Mouse (Mus musculus): ENCODE results near the gene Dzip1. TPM values are rescaled to one million over a fixed set of nuclear protein-coding genes. Genes with fewer than 3 reads are reported as not detected.

The Dzip1 gene
- polyA plus RNA-seq, 1 experiment: 4.7 TPM

GRCm38 (mm10) chr14:118907592-118907991 lies 17.7 kb downstream of the Dzip1 start:
- Histone ChIP-seq H3K4me3 (ENCODE audit: insufficient read depth, poor library complexity, severe bottlenecking) (no peak overlapping the region), H3K36me3 (ENCODE audit: control insufficient read depth, insufficient read depth) (peaks cover 16% of the 10 kb centered on the region), H3K79me2 (ENCODE audit: control insufficient read depth, insufficient read depth) (no peaks in the 10 kb centered on the region), H3K79me3 (ENCODE audit: low read depth) (no peaks in the 10 kb centered on the region), H3K27me3 (ENCODE audit: control insufficient read depth, insufficient read depth, insufficient read length) (no peaks in the 10 kb centered on the region), H3ac (ENCODE audit: control insufficient read depth, insufficient read length, low read depth) (no peak overlapping the region)
- no peak for TF ChIP-seq CEBPB (IDR thresholded peaks at IDR 0.05; ENCODE audit: low read depth)
- TF ChIP-seq FOSL1 (IDR thresholded peaks at IDR 0.05; ENCODE audit: insufficient read depth, low read length, poor library complexity, severe bottlenecking): no peak
- TF ChIP-seq CTCF (IDR thresholded peaks at IDR 0.05; ENCODE audit: control insufficient read depth, insufficient read depth, insufficient read length): no peak

DNA sequence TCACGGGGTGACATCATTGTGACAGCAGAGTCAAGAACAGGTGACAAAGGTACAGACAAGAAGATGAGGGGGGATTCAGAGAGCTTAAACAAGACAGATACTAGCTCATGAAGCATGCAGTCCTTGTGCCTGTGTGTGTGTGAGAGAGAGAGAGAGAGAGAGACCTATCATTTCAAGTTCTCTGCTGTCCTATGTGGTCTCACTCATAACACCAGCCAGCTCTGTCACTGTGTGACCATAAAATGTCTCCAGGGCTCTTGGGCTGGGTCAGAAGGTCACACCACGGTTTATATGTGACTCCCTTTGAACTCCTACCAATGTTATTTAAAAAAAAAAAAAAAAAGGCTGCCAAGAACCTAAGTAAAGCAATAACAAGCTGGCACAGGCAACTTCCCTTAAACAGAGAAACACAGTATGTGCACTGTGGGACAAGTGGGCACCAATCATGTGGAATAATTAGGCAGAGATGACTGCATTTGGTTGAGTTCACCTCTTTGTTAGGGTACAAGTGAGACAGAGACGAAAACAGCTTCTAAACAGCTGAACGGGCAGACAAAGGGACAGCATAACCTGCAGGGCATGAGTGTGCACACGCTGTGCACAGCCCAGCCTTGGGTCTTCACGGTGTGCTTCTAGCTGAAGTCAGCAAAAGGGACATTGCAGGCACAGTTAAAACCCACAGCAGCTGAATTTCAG lies 21.2 kb downstream of the Dzip1 start:
- TF ChIP-seq CTCF (IDR thresholded peaks at IDR 0.05; ENCODE audit: control insufficient read depth, insufficient read depth, insufficient read length): no peak
- no peak for TF ChIP-seq MYOG (IDR thresholded peaks at IDR 0.05; ENCODE audit: control insufficient read depth, extremely low read depth, insufficient read length)
- Histone ChIP-seq H3K79me3 (ENCODE audit: low read depth) (no peaks in the 10 kb centered on the region), H3K36me3 (ENCODE audit: control insufficient read depth, insufficient read depth) (peaks cover 15% of the 10 kb centered on the region), H3ac (ENCODE audit: control insufficient read depth, insufficient read length, low read depth) (no peak overlapping the region), H3K79me2 (ENCODE audit: control insufficient read depth, insufficient read depth) (no peaks in the 10 kb centered on the region), H3K4me3 (ENCODE audit: insufficient read depth, poor library complexity, severe bottlenecking) (no peak overlapping the region), H3K27me3 (ENCODE audit: control insufficient read depth, insufficient read depth, insufficient read length) (no peaks in the 10 kb centered on the region)

- H3K4me3 ChIP-seq (ENCODE audit: insufficient read depth, poor library complexity, severe bottlenecking): no peak overlapping the region
- no peaks in the 10 kb centered on the region for H3K79me2 ChIP-seq (ENCODE audit: control insufficient read depth, insufficient read depth)
- H3K79me3 ChIP-seq (ENCODE audit: low read depth): no peaks in the 10 kb centered on the region
- no peak overlapping the region for H3ac ChIP-seq (ENCODE audit: control insufficient read depth, insufficient read length, low read depth)
- H3K27me3 ChIP-seq (ENCODE audit: control insufficient read depth, insufficient read depth, insufficient read length): no peaks in the 10 kb centered on the region
- TF ChIP-seq CEBPB (IDR thresholded peaks at IDR 0.05; ENCODE audit: low read depth): no peak
- no peak for TF ChIP-seq FOSL1 (IDR thresholded peaks at IDR 0.05; ENCODE audit: insufficient read depth, low read length, poor library complexity, severe bottlenecking)
- no peak for TF ChIP-seq MAX (IDR thresholded peaks at IDR 0.05)
- TF ChIP-seq CTCF (IDR thresholded peaks at IDR 0.05; ENCODE audit: control insufficient read depth, insufficient read depth, insufficient read length): no peak
- no peak for TF ChIP-seq USF1 (IDR thresholded peaks at IDR 0.05; ENCODE audit: low read depth)
- TF ChIP-seq MYOG (IDR thresholded peaks at IDR 0.05; ENCODE audit: control insufficient read depth, extremely low read depth, insufficient read length): no peak
- TF ChIP-seq MYOD1 (IDR thresholded peaks at IDR 0.05; ENCODE audit: control insufficient read depth, insufficient read length, low read depth): no peak
- peaks cover 15% of the 10 kb centered on the region for H3K36me3 ChIP-seq (ENCODE audit: control insufficient read depth, insufficient read depth)
Observed at GRCm38 (mm10) chr14:118903397-118903796, 21.9 kb downstream of the Dzip1 start.

DNA sequence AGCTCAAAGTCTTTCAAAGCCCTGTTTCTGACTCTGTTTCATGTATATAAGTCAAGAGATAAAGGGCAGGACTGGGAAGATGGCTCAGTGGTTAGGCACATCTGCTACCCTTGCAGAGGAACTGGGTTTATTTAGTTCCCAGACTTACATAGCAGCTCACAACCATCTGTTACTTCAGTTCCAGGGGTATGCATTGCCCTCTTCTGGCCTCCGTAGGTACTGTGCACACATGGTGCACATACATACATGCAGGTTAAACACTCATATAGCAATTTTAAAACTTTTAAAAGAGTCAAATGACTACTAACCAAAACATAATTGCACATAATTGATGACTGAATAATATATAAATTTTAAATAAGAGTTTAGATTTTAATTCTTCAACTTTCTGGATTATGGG lies 24.3 kb downstream of the Dzip1 start:
- Histone ChIP-seq H3ac (ENCODE audit: control insufficient read depth, insufficient read length, low read depth) (no peak overlapping the region), H3K27me3 (ENCODE audit: control insufficient read depth, insufficient read depth, insufficient read length) (no peaks in the 10 kb centered on the region), H3K4me3 (ENCODE audit: insufficient read depth, poor library complexity, severe bottlenecking) (no peak overlapping the region), H3K79me2 (ENCODE audit: control insufficient read depth, insufficient read depth) (no peaks in the 10 kb centered on the region), H3K36me3 (ENCODE audit: control insufficient read depth, insufficient read depth) (peaks cover 10% of the 10 kb centered on the region), H3K79me3 (ENCODE audit: low read depth) (no peaks in the 10 kb centered on the region)
- no peak for TF ChIP-seq CTCF (IDR thresholded peaks at IDR 0.05; ENCODE audit: control insufficient read depth, insufficient read depth, insufficient read length)
- TF ChIP-seq MAX (IDR thresholded peaks at IDR 0.05): no peak
- no peak for TF ChIP-seq MYOD1 (IDR thresholded peaks at IDR 0.05; ENCODE audit: control insufficient read depth, insufficient read length, low read depth)
- TF ChIP-seq CEBPB (IDR thresholded peaks at IDR 0.05; ENCODE audit: low read depth): no peak

GRCm38 (mm10) chr14:118899940-118900339 lies 25.3 kb downstream of the Dzip1 start:
- Histone ChIP-seq H3K79me3 (ENCODE audit: low read depth) (no peaks in the 10 kb centered on the region), H3ac (ENCODE audit: control insufficient read depth, insufficient read length, low read depth) (no peak overlapping the region), H3K36me3 (ENCODE audit: control insufficient read depth, insufficient read depth) (peaks cover 10% of the 10 kb centered on the region), H3K4me3 (ENCODE audit: insufficient read depth, poor library complexity, severe bottlenecking) (no peak overlapping the region), H3K79me2 (ENCODE audit: control insufficient read depth, insufficient read depth) (no peaks in the 10 kb centered on the region), H3K27me3 (ENCODE audit: control insufficient read depth, insufficient read depth, insufficient read length) (no peaks in the 10 kb centered on the region)
- TF ChIP-seq FOSL1 (IDR thresholded peaks at IDR 0.05; ENCODE audit: insufficient read depth, low read length, poor library complexity, severe bottlenecking) (no peak), MYOG (IDR thresholded peaks at IDR 0.05; ENCODE audit: control insufficient read depth, extremely low read depth, insufficient read length) (no peak), USF1 (IDR thresholded peaks at IDR 0.05; ENCODE audit: low read depth) (no peak), MAX (IDR thresholded peaks at IDR 0.05) (no peak), CEBPB (IDR thresholded peaks at IDR 0.05; ENCODE audit: low read depth) (no peak), CTCF (IDR thresholded peaks at IDR 0.05; ENCODE audit: control insufficient read depth, insufficient read depth, insufficient read length) (no peak), MYOD1 (IDR thresholded peaks at IDR 0.05; ENCODE audit: control insufficient read depth, insufficient read length, low read depth) (no peak)

- no peak overlapping the region for H3ac ChIP-seq (ENCODE audit: control insufficient read depth, insufficient read length, low read depth)
- peaks cover under 1% of the 10 kb centered on the region for H3K36me3 ChIP-seq (ENCODE audit: control insufficient read depth, insufficient read depth)
- no peaks in the 10 kb centered on the region for H3K79me3 ChIP-seq (ENCODE audit: low read depth)
- TF ChIP-seq CEBPB (IDR thresholded peaks at IDR 0.05; ENCODE audit: low read depth) (no peak), MAX (IDR thresholded peaks at IDR 0.05) (no peak), FOSL1 (IDR thresholded peaks at IDR 0.05; ENCODE audit: insufficient read depth, low read length, poor library complexity, severe bottlenecking) (no peak), USF1 (IDR thresholded peaks at IDR 0.05; ENCODE audit: low read depth) (no peak), MYOD1 (IDR thresholded peaks at IDR 0.05; ENCODE audit: control insufficient read depth, insufficient read length, low read depth) (no peak), CTCF (IDR thresholded peaks at IDR 0.05; ENCODE audit: control insufficient read depth, insufficient read depth, insufficient read length) (no peak), MYOG (IDR thresholded peaks at IDR 0.05; ENCODE audit: control insufficient read depth, extremely low read depth, insufficient read length) (no peak)
- no peaks in the 10 kb centered on the region for H3K79me2 ChIP-seq (ENCODE audit: control insufficient read depth, insufficient read depth)
- no peaks in the 10 kb centered on the region for H3K27me3 ChIP-seq (ENCODE audit: control insufficient read depth, insufficient read depth, insufficient read length)
- H3K4me3 ChIP-seq (ENCODE audit: insufficient read depth, poor library complexity, severe bottlenecking): no peak overlapping the region
Observed at GRCm38 (mm10) chr14:118895655-118896054, 29.6 kb downstream of the Dzip1 start.
